Mouse (Mus musculus) G1E (cell line): ENCODE results near the gene Rhou. TPM values are rescaled to one million over a fixed set of nuclear protein-coding genes. Genes with fewer than 3 reads are reported as not detected.
"Not testable (repeated sequence)": the region's sequence is repeated elsewhere in the genome, so short reads cannot be mapped to it uniquely, and the experiment has no call there.

Source experiments
- ATAC-seq: 2 replicates; pipeline ENCODE4 v1.8.0; 2016; ENCODE audit warnings: mild to moderate bottlenecking; ENCODE audit not compliant: insufficient number of reproducible peaks, poor library complexity, low FRiP score, severe bottlenecking; ENCODE audit errors: extremely low read depth
- DNase-seq: peaks from one replicate; pipeline ENCODE4 v3.0.0; 2012; ENCODE audit warnings: low spot score
- H3K27me3 ChIP-seq: 2 replicates; pipeline ENCODE4 v1.6.1; 2012; ENCODE audit warnings: mild to moderate bottlenecking, low read length, inconsistent platforms; ENCODE audit not compliant: insufficient read depth
- H3K36me3 ChIP-seq: replicated peaks from 2 replicates; pipeline ENCODE3; 2012; ENCODE audit warnings: mild to moderate bottlenecking, inconsistent platforms
- H3K4me1 ChIP-seq: 2 replicates; pipeline ENCODE4 v1.6.1; 2012; ENCODE audit warnings: low read depth, low read length, inconsistent platforms, mixed read lengths; ENCODE audit not compliant: insufficient read depth
- H3K4me3 ChIP-seq: 2 replicates; pipeline ENCODE4 v1.5.1; 2012; ENCODE audit warnings: low read depth, mild to moderate bottlenecking, inconsistent platforms, low read length, moderate library complexity, mixed read lengths
- H3K9me3 ChIP-seq: replicated peaks from 2 replicates; pipeline ENCODE4 v1.6.1; 2012; ENCODE audit warnings: inconsistent platforms
- CTCF ChIP-seq: IDR thresholded peaks from 2 replicates; pipeline ENCODE4 v1.5.1; 2012; ENCODE audit warnings: low read depth, low read length, inconsistent platforms, mixed read lengths
- GATA1 ChIP-seq: IDR thresholded peaks from 2 replicates; pipeline ENCODE4 v1.6.1; 2012; ENCODE audit warnings: borderline replicate concordance, low read length, inconsistent platforms, mixed read lengths
- GATA2 ChIP-seq: IDR thresholded peaks from 2 replicates; pipeline ENCODE4 v1.6.1; 2012; ENCODE audit warnings: low read depth, low read length, inconsistent platforms, borderline replicate concordance
- POLR2AphosphoS5 ChIP-seq: IDR thresholded peaks from 2 replicates; pipeline ENCODE4 v1.6.1; 2012; ENCODE audit warnings: low read depth, low read length, inconsistent platforms; ENCODE audit not compliant: insufficient replicate concordance
- TAL1 ChIP-seq: conservative IDR thresholded peaks from 2 replicates; pipeline ENCODE4 v1.6.1; 2012; ENCODE audit warnings: low read depth, low read length, inconsistent platforms, mixed read lengths
- polyA plus RNA-seq: library from polyadenylated mRNA; stranded (reverse); fragments of >175 nt; gene quantifications from 2 replicates; pipeline ENCODE4 v1.2.3, GENCODE M21; 2012
- total RNA-seq, 2 experiments: library from RNA; stranded (forward) in 1 of 2; stranded (reverse) in 1 of 2; fragments of 200-1000 nt in 1 of 2; fragments of >200 nt in 1 of 2; fragmentation: Nextera tagmentation in 1 of 2; gene quantifications; 2 replicates each; pipeline ENCODE4 v1.2.3; 2014 to 2017

The Rhou gene
- total and polyA plus RNA-seq, 3 experiments: 0.16 TPM; not detected in 2

DNA sequence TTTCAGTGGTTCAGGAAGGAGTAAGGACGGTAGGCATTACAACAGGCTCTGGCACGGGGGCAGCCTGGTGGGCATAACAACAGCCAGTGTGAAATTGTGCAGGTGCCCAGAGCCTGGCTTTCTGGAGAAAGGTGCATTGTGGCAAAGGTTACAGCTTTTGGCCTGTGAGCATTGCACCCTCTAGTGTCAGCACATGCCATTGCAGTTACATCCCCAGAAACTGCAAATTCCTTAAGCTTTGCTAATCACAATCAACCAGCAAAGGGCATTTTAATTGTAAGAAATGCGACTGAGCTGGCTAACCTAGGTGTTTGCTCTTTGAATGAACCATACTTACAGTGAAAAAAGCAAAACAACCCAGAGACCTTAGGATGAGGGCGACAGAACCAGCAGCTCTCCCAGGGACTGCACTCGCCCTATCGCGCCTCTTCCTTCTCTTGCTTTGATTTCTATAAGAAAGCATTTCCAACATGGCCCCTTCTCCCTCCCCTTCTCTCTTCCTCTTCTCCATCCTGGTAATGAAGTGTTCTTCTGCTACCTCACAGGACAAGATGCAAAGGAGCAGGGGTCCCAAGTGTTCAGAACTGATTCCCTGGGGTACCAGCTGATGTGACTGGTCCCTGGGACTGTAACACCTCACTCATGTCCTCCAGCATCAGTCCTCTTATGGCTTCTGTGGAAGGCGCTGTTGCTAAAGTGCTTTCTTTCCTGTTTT lies 25.3 kb upstream of the Rhou start:
- H3K9me3 ChIP-seq: peaks cover 14% of the 10 kb centered on the region
- DNase-seq (peak; percentile 9), ATAC-seq (no peak)
- TF ChIP-seq CTCF (peak; percentile 57), TAL1 (no peak)
- H3K36me3 ChIP-seq: no peaks in the 10 kb centered on the region
- H3K27me3 ChIP-seq: peaks cover 3% of the 10 kb centered on the region; the same call in 1 of the 2 replicates
- no peak overlapping the region for H3K4me3 ChIP-seq
- no peaks in the 10 kb centered on the region for H3K4me1 ChIP-seq

GRCm38 (mm10) chr8:123628968-123629755 lies 24.6 kb upstream of the Rhou start:
- peaks cover 3% of the 10 kb centered on the region; the same call in 1 of the 2 replicates for H3K27me3 ChIP-seq
- ATAC-seq (no peak), DNase-seq (no peak)

GRCm38 (mm10) chr8:123630058-123630457 lies 23.7 kb upstream of the Rhou start:
- peaks cover 10% of the 10 kb centered on the region for H3K9me3 ChIP-seq
- no peak overlapping the region for H3K4me3 ChIP-seq
- H3K36me3 ChIP-seq: no peaks in the 10 kb centered on the region
- H3K4me1 ChIP-seq: no peaks in the 10 kb centered on the region
- no peak for DNase-seq
- no peak for ATAC-seq
- H3K27me3 ChIP-seq: peaks cover 3% of the 10 kb centered on the region; the same call in 1 of the 2 replicates
- TF ChIP-seq CTCF: no peak
- no peak for TF ChIP-seq TAL1
- TF ChIP-seq GATA2: no peak
- TF ChIP-seq GATA1: no peak
- TF ChIP-seq POLR2AphosphoS5: no peak

More at GRCm38 (mm10) chr8:123628968-123629755, 24.6 kb upstream of the Rhou start:
- H3K4me1 ChIP-seq: no peaks in the 10 kb centered on the region
- H3K9me3 ChIP-seq: peaks cover 14% of the 10 kb centered on the region
- TF ChIP-seq POLR2AphosphoS5 (no peak), TAL1 (no peak), CTCF (no peak), GATA2 (no peak), GATA1 (no peak)
- H3K36me3 ChIP-seq: no peaks in the 10 kb centered on the region
- no peak overlapping the region for H3K4me3 ChIP-seq

- ATAC-seq (no peak), DNase-seq (no peak)
- H3K4me3 ChIP-seq: no peak overlapping the region
- H3K27me3 ChIP-seq: peaks cover 3% of the 10 kb centered on the region; the same call in 1 of the 2 replicates
- H3K9me3 ChIP-seq: peaks cover 13% of the 10 kb centered on the region
- no peaks in the 10 kb centered on the region for H3K36me3 ChIP-seq
- TF ChIP-seq GATA2 (no peak), TAL1 (no peak), GATA1 (no peak), POLR2AphosphoS5 (no peak), CTCF (no peak)
- H3K4me1 ChIP-seq: no peaks in the 10 kb centered on the region
These were observed 22.9 kb upstream of the Rhou start for GRCm38 (mm10) chr8:123630841-123631251.

DNA sequence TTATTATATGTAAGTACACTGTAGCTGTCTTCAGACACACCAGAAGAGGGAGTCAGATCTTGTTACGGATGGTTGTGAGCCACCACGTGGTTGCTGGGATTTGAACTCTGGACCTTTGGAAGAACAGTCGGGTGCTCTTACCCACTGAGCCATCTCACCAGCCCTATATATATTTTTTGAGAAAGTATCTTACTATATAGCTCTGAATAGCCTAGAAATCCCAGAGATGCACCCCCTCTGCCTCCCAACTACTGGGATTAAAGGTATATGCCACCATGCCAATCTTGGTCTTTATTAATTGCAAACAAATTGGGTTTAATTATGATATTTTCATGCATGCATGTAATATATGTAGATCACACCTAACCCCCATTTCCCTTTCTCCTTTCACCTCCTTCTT lies 22.0 kb upstream of the Rhou start:
- H3K27me3 ChIP-seq, H3K4me1 ChIP-seq, H3K4me3 ChIP-seq, ATAC-seq, DNase-seq, H3K36me3 ChIP-seq: not testable (repeated sequence)
- peaks cover 13% of the 10 kb centered on the region for H3K9me3 ChIP-seq

DNA sequence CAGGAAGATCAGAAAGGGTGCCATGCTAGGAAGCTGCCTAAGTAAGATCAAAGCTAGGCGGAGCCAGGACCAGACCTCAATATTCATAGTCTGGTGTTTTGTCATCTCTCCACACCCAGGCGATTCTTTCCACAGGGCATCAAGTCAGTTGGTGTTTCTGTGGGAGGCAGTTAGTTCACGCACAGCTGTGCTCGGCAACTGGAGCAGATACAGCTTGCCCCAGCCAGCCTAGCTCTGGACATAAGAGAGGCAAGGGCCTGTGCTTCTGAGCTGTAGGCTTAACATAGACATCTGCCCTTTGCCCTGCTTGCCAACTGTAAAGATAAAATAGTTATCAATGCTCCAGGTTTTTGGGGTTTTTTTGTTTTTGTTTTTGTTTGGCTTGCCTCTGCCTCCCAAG lies 21.5 kb upstream of the Rhou start:
- Histone ChIP-seq H3K4me1 (no peaks in the 10 kb centered on the region), H3K27me3 (peaks cover 3% of the 10 kb centered on the region; the same call in 1 of the 2 replicates), H3K4me3 (no peak overlapping the region), H3K9me3 (peaks cover 13% of the 10 kb centered on the region), H3K36me3 (no peaks in the 10 kb centered on the region)
- ATAC-seq (no peak), DNase-seq (no peak)
- TF ChIP-seq POLR2AphosphoS5 (no peak), TAL1 (no peak), GATA2 (no peak)

GRCm38 (mm10) chr8:123633801-123634200 lies 19.9 kb upstream of the Rhou start:
- H3K4me3 ChIP-seq: no peak overlapping the region
- peaks cover 13% of the 10 kb centered on the region for H3K9me3 ChIP-seq
- H3K36me3 ChIP-seq: no peaks in the 10 kb centered on the region
- TF ChIP-seq GATA2: no peak
- no peak for TF ChIP-seq CTCF
- no peak for TF ChIP-seq TAL1
- no peak for TF ChIP-seq GATA1
- TF ChIP-seq POLR2AphosphoS5: no peak
- DNase-seq (no peak), ATAC-seq (no peak)
- H3K4me1 ChIP-seq: no peaks in the 10 kb centered on the region
- H3K27me3 ChIP-seq: peaks cover 3% of the 10 kb centered on the region; the same call in 1 of the 2 replicates
